Mouse (Mus musculus): ENCODE measurements around the gene Tmx2.

GRCm38 (mm10) chr2:84660253-84660652 is 18.7 kb downstream of the Tmx2 start:
- TF ChIP-seq POLR2A (IDR thresholded peaks at IDR 0.05; ENCODE audit: borderline replicate concordance, extremely low read depth, low read depth, low read length), result no peak
- peak; percentile 44; the same call in 1 of the 2 replicates for TF ChIP-seq CTCF (IDR thresholded peaks at IDR 0.05; ENCODE audit: insufficient read depth, low read length)

Measured in lung, adult 2 months (tissue).